Mouse (Mus musculus) liver, embryonic 16.5 days (tissue): ENCODE measurements around the gene Kctd11. TPM values are rescaled to one million over a fixed set of nuclear protein-coding genes. Genes with fewer than 3 reads are reported as not detected.

ENCODE experiments used
- ATAC-seq: fragments of 200-750 bp; cut with Nextera tagmentation; 2 replicates; pipeline ENCODE4 v1.8.0; 2017; ENCODE audit warnings: low read depth, mild to moderate bottlenecking, moderate number of reproducible peaks, moderate library complexity
- H3K27ac ChIP-seq: fragments of 300-500 bp; sonication (generic); 2 replicates; pipeline ENCODE4 v1.5.1; 2014; ENCODE audit warnings: mild to moderate bottlenecking, low read length
- H3K27me3 ChIP-seq: fragments of 300-500 bp; sonication (generic); 2 replicates; pipeline ENCODE4 v1.6.1; 2014; ENCODE audit warnings: low read depth, low read length, mixed read lengths; ENCODE audit not compliant: control insufficient read depth, insufficient read depth
- H3K36me3 ChIP-seq: fragments of 300-500 bp; sonication (generic); 2 replicates; pipeline ENCODE4 v1.6.1; 2014; ENCODE audit warnings: mild to moderate bottlenecking; ENCODE audit not compliant: control insufficient read depth, insufficient read depth
- H3K4me1 ChIP-seq: fragments of 300-500 bp; sonication (generic); 2 replicates; pipeline ENCODE4 v1.6.1; 2014; ENCODE audit warnings: low read depth, low read length, mixed read lengths; ENCODE audit not compliant: control insufficient read depth
- H3K4me2 ChIP-seq: fragments of 300-500 bp; sonication (generic); 2 replicates; pipeline ENCODE4 v1.6.1; 2014; ENCODE audit warnings: low read depth, low read length, mixed read lengths
- H3K4me3 ChIP-seq: fragments of 300-500 bp; sonication (generic); 2 replicates; pipeline ENCODE4 v1.5.1; 2014; ENCODE audit warnings: low read depth, mild to moderate bottlenecking, low read length
- H3K9ac ChIP-seq: fragments of 300-500 bp; sonication (generic); 2 replicates; pipeline ENCODE4 v1.6.1; 2014; ENCODE audit warnings: low read depth, low read length
- H3K9me3 ChIP-seq: fragments of 300-500 bp; sonication (generic); replicated peaks from 2 replicates; pipeline ENCODE4 v1.6.1; 2016; ENCODE audit warnings: low read length; ENCODE audit not compliant: control insufficient read depth
- WGBS: fragments of 180-500 bp; shearing (Covaris S2); extraction: QIAGEN DNeasy Blood & Tissue Kit; methylation state at CpG from one replicate; pipeline ENCODE4 v1.1.7; 2014; ENCODE audit not compliant: insufficient replicate concordance; 5-methylcytosine and 5-hydroxymethylcytosine counted together
- polyA plus RNA-seq: library from polyadenylated mRNA; unstranded; fragments of >200 nt; fragmentation: Nextera tagmentation; extraction: Ambion mirVana; gene quantifications from 2 replicates; pipeline ENCODE4 v1.2.1, GENCODE M21; 2015

Gene Kctd11
- polyA plus RNA-seq, 1 experiment from 2014 or later: 1.4 TPM

- WGBS: 2% methylated on average over 61 of the region's 61 CpGs
- Histone ChIP-seq H3K9ac (peak within 1 kb of the TSS; percentile 94), H3K4me3 (peak within 1 kb of the TSS; percentile 93), H3K4me2 (peak within 1 kb of the TSS; percentile 96), H3K4me1 (peaks cover 44% of the 10 kb centered on the region), H3K9me3 (no peaks in the 10 kb centered on the region), H3K36me3 (peaks cover 65% of the 10 kb centered on the region), H3K27ac (peak within 1 kb of the TSS; percentile 99), H3K27me3 (no peaks in the 10 kb centered on the region)
- peak; percentile 75 for ATAC-seq
Measured at GRCm38 (mm10) chr11:69913554-69914371, 32.6 kb upstream of the Kctd11 start, which contains the start of gene Gps2. TSS of gene Gps2 (plus strand) at chr11:69913888.

GRCm38 (mm10) chr11:69912716-69913530 lies 31.7 kb upstream of the Kctd11 start:
- Histone ChIP-seq H3K4me1 (peaks cover 36% of the 10 kb centered on the region), H3K36me3 (peaks cover 65% of the 10 kb centered on the region), H3K9me3 (no peaks in the 10 kb centered on the region), H3K27me3 (no peaks in the 10 kb centered on the region), H3K4me2 (peak overlapping the region; percentile 96), H3K9ac (peak overlapping the region; percentile 94), H3K4me3 (peak overlapping the region; percentile 93), H3K27ac (peak overlapping the region; percentile 71)
- ATAC-seq: no peak
- 74% methylated on average over 15 of the region's 15 CpGs for WGBS

- H3K36me3 ChIP-seq: peaks cover 65% of the 10 kb centered on the region
- H3K4me2 ChIP-seq: no peak overlapping the region
- H3K4me3 ChIP-seq: no peak overlapping the region
- H3K9ac ChIP-seq: no peak overlapping the region
- no peak overlapping the region for H3K27ac ChIP-seq
- H3K9me3 ChIP-seq: no peaks in the 10 kb centered on the region
- no peak for ATAC-seq
- H3K27me3 ChIP-seq: no peaks in the 10 kb centered on the region
- 81% methylated on average over 6 of the region's 6 CpGs for WGBS
- H3K4me1 ChIP-seq: peaks cover 24% of the 10 kb centered on the region
Measured at GRCm38 (mm10) chr11:69911701-69912100, 30.5 kb upstream of the Kctd11 start.

GRCm38 (mm10) chr11:69910781-69911560 lies 29.8 kb upstream of the Kctd11 start:
- 82% methylated on average over 17 of the region's 17 CpGs for WGBS
- Histone ChIP-seq H3K4me2 (no peak overlapping the region), H3K36me3 (peaks cover 66% of the 10 kb centered on the region), H3K9ac (no peak overlapping the region), H3K4me3 (no peak overlapping the region), H3K9me3 (no peaks in the 10 kb centered on the region), H3K27me3 (no peaks in the 10 kb centered on the region), H3K4me1 (peaks cover 17% of the 10 kb centered on the region), H3K27ac (no peak overlapping the region)
- no peak for ATAC-seq

GRCm38 (mm10) chr11:69910177-69910576 lies 29.0 kb upstream of the Kctd11 start:
- WGBS: 84% methylated on average over 8 of the region's 8 CpGs
- H3K27me3 ChIP-seq: no peaks in the 10 kb centered on the region
- H3K27ac ChIP-seq: no peak overlapping the region
- H3K36me3 ChIP-seq: peaks cover 66% of the 10 kb centered on the region
- no peak for ATAC-seq
- peaks cover 9% of the 10 kb centered on the region for H3K4me1 ChIP-seq
- H3K4me2 ChIP-seq: no peak overlapping the region
- H3K9me3 ChIP-seq: no peaks in the 10 kb centered on the region
- H3K4me3 ChIP-seq: no peak overlapping the region
- no peak overlapping the region for H3K9ac ChIP-seq

GRCm38 (mm10) chr11:69909174-69909573 lies 28.0 kb upstream of the Kctd11 start:
- no peak overlapping the region for H3K9ac ChIP-seq
- WGBS: 81% methylated on average over 5 of the region's 5 CpGs

GRCm38 (mm10) chr11:69908645-69909044 lies 27.4 kb upstream of the Kctd11 start:
- no peak for ATAC-seq
- H3K4me3 ChIP-seq: no peak overlapping the region
- H3K9ac ChIP-seq: no peak overlapping the region
- no peaks in the 10 kb centered on the region for H3K9me3 ChIP-seq
- H3K27ac ChIP-seq: no peak overlapping the region
- H3K36me3 ChIP-seq: peaks cover 73% of the 10 kb centered on the region
- H3K27me3 ChIP-seq: no peaks in the 10 kb centered on the region
- H3K4me1 ChIP-seq: peaks cover 6% of the 10 kb centered on the region
- H3K4me2 ChIP-seq: no peak overlapping the region
- WGBS: 85% methylated on average over 11 of the region's 11 CpGs

More at GRCm38 (mm10) chr11:69909174-69909573, 28.0 kb upstream of the Kctd11 start:
- no peak for ATAC-seq
- Histone ChIP-seq H3K27ac (no peak overlapping the region), H3K4me3 (no peak overlapping the region), H3K9me3 (no peaks in the 10 kb centered on the region), H3K4me2 (no peak overlapping the region), H3K27me3 (no peaks in the 10 kb centered on the region), H3K4me1 (peaks cover 6% of the 10 kb centered on the region), H3K36me3 (peaks cover 69% of the 10 kb centered on the region)

- ATAC-seq: no peak
- Histone ChIP-seq H3K27me3 (0 out of 2 replicates have a peak, but pooled peaks cover 2% of the 10 kb centered on the region), H3K36me3 (peaks cover 49% of the 10 kb centered on the region), H3K4me1 (peaks cover 25% of the 10 kb centered on the region), H3K4me3 (no peak overlapping the region), H3K27ac (no peak overlapping the region), H3K9me3 (no peaks in the 10 kb centered on the region), H3K4me2 (no peak overlapping the region), H3K9ac (no peak overlapping the region)
- WGBS: 88% methylated on average over 9 of the region's 9 CpGs
Measured at GRCm38 (mm10) chr11:69904311-69904710, 23.1 kb upstream of the Kctd11 start.
